Mouse (Mus musculus) layer of hippocampus, postnatal 25 days (tissue): ENCODE measurements around the gene Rtl9. TPM values are rescaled to one million over a fixed set of nuclear protein-coding genes. Genes with fewer than 3 reads are reported as not detected.

Source experiments
- total RNA-seq, 2 experiments: library from RNA; stranded (reverse); gene quantifications; 2 replicates each; pipeline ENCODE4 v1.2.3; 2021

The Rtl9 gene
- total RNA-seq, 2 experiments from 2014 or later: 0.89 to 1.1 TPM

Other genes starting within 250 kb of the Rtl9 start
- gene Ammecr1, start 132.9 kb upstream of the Rtl9 start, total RNA-seq: 1 to 10 TPM; 1.7 to 2.0 TPM